38 mouse cellular contexts compared by ENCODE assay signal in the genomic region with DNA sequence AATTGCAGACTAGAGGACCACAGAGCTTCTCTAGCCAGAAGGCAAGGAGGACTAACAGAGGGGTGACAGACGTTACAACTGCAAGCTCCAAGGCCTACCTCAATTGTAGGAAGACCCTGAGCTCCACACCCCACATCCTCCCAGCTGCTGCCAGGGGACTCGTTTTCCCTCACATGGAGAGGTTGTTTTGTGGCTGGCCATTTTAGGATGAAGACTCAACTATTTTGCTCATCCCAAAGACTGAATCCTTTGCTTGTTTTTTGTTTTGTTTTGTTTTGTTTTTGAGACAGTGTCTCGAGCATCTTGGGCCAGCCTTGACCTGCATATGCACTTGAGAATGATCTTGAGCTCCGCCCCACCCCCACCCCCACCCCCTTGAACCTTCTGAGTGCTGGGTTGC. TPM values are rescaled to one million over a fixed set of nuclear protein-coding genes. Genes with fewer than 3 reads are reported as not detected.
"Had no signal": no experiment of that assay in that cellular context is flagged by ENCODE, and none has a peak within 500 bp of the region (broad histone marks: within the 10 kb centered on the region; RNA-seq: fewer than 3 reads in every experiment).

TSS of gene Gm47289 (plus strand) at position 301 of the 400 bp plus-strand sequence.

- H3K9me3 ChIP-seq: embryonic facial prominence, embryonic 10.5 days; embryonic facial prominence, embryonic 12.5 days; embryonic facial prominence, embryonic 13.5 days; embryonic facial prominence, embryonic 15.5 days; forebrain, embryonic 10.5 days; forebrain, embryonic 12.5 days; forebrain, embryonic 13.5 days; forebrain, embryonic 15.5 days had no signal

- H3K4me3 ChIP-seq: embryonic facial prominence, embryonic 10.5 days; embryonic facial prominence, embryonic 12.5 days; embryonic facial prominence, embryonic 13.5 days; embryonic facial prominence, embryonic 15.5 days; erythroblast, embryonic 14.5 days; forebrain, embryonic 10.5 days; forebrain, embryonic 12.5 days; forebrain, embryonic 13.5 days; forebrain, embryonic 15.5 days; gastrocnemius, adult 2 months had no signal

- H3K4me1 ChIP-seq: embryonic facial prominence, embryonic 12.5 days had no signal

- H3K36me3 ChIP-seq: embryonic facial prominence, embryonic 10.5 days; embryonic facial prominence, embryonic 12.5 days; embryonic facial prominence, embryonic 13.5 days; embryonic facial prominence, embryonic 15.5 days; forebrain, embryonic 10.5 days; forebrain, embryonic 12.5 days; forebrain, embryonic 15.5 days had no signal

- ATAC-seq: forebrain, embryonic 13.5 days; forebrain, embryonic 14.5 days; forebrain, embryonic 15.5 days; forebrain, embryonic 16.5 days; forebrain, postnatal 0 days had no signal

- DNase-seq: cerebellum, adult 18-20 months; cerebellum, adult 2 months; cerebellum, adult 8-10 months; cerebellum, adult 9-10 months; cerebellum, adult 9-11 months; cerebellum, postnatal 10 days; cerebellum, postnatal 14 days; cerebellum, postnatal 25 days; cerebellum, postnatal 36 days; embryo, embryonic 11 days; forebrain, postnatal 0 days; gastrocnemius, adult 2 months; gastrocnemius, postnatal 10 days; gastrocnemius, postnatal 14 days; gastrocnemius, postnatal 25 days; gastrocnemius, postnatal 36 days; heart, adult 11 months had no signal

- H3K27ac ChIP-seq: embryonic facial prominence, embryonic 10.5 days; embryonic facial prominence, embryonic 12.5 days; embryonic facial prominence, embryonic 13.5 days; embryonic facial prominence, embryonic 15.5 days; forebrain, embryonic 10.5 days; forebrain, embryonic 12.5 days; forebrain, embryonic 13.5 days; forebrain, embryonic 15.5 days; gastrocnemius, adult 2 months had no signal

- H3K9ac ChIP-seq: embryonic facial prominence, embryonic 12.5 days; embryonic facial prominence, embryonic 13.5 days; embryonic facial prominence, embryonic 15.5 days; forebrain, embryonic 12.5 days; forebrain, embryonic 13.5 days; forebrain, embryonic 15.5 days; forebrain, postnatal 0 days had no signal

- H3K4me2 ChIP-seq: embryonic facial prominence, embryonic 12.5 days; embryonic facial prominence, embryonic 13.5 days; embryonic facial prominence, embryonic 15.5 days; forebrain, embryonic 12.5 days; forebrain, embryonic 13.5 days; forebrain, embryonic 15.5 days had no signal

RNA-seq across cellular contexts. Expression of gene Gm47289, which starts in this region (rescaled TPM):
- total RNA-seq: common myeloid progenitor, adult 5-6 weeks; forebrain, postnatal 0 days; gastrocnemius, adult 18-20 months; gastrocnemius, adult 2 months; gastrocnemius, adult 8-10 months; gastrocnemius, postnatal 10 days; gastrocnemius, postnatal 14 days; gastrocnemius, postnatal 25 days; gastrocnemius, postnatal 36 days; gastrocnemius, postnatal 4 days; granulocyte monocyte progenitor cell, adult 5-6 weeks had no signal
- polyA plus RNA-seq: cerebellum, adult 2 months; cortical plate, adult 2 months; embryonic facial prominence, embryonic 10.5 days; embryonic facial prominence, embryonic 11.5 days; embryonic facial prominence, embryonic 12.5 days; embryonic facial prominence, embryonic 13.5 days; embryonic facial prominence, embryonic 14.5 days; embryonic facial prominence, embryonic 15.5 days; erythroblast, embryonic 14.5 days; forebrain, embryonic 10.5 days; forebrain, embryonic 11.5 days; forebrain, embryonic 12.5 days; forebrain, embryonic 13.5 days; forebrain, embryonic 14.5 days; forebrain, embryonic 15.5 days; forebrain, embryonic 16.5 days; forebrain, postnatal 0 days; frontal cortex, adult 2 months had no signal
